ENCODE assay signal across 13 mouse cellular contexts in the genomic region with DNA sequence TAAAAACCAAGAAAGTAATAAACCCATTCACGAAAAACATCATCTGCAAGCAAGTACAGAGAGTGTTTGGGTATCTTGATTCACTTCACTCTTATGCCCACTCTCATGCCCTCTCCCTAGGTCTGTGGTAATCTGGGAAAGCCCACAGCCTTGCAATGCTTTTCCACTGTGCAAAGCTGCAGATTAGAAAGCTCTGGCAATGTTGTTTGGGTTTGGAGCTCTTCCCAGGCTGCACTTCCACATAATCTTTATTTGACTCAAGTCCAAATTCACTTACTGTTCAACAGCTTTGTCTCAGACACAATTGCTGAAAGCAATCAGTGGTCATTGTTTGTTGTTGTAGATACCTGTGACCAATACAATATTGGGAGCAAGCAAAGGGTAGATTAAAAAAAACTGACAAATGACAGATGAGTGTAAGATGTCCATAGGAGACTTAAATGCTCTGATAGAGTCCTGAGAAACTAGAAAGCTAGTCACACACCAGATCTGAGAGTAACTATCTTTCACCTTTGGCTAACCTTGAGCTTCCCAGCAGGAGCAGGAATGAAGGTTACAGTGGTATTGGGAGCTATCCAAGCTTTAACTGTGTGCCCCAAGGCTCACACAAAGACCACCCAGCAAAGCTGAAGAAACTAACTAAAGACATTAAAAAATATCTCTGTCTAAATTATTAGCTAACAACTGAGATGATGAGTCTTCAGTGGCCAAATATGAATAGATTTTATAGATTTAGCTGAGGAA.
DNase-seq lines count a peak whose midpoint lies in the region; ATAC-seq lines count a peak whose summit lies in the region.
"Had no signal": no experiment of that assay in that cellular context is flagged by ENCODE, and none has a peak within 500 bp of the region (broad histone marks: within the 10 kb centered on the region; RNA-seq: fewer than 3 reads in every experiment).

No protein-coding gene starts in this region.

- peak; percentile 66 for DNase-seq in forebrain, embryonic 14.5 days (ENCODE audit: low spot score)
- DNase-seq in layer of hippocampus, postnatal 14 days (ENCODE audit: low spot score in 2 of 2), result peak; percentile 8 to 18
- no peak for DNase-seq in layer of hippocampus, adult 9-11 months
- peak; percentile 5 for DNase-seq in testis, postnatal 14 days (ENCODE audit: low spot score)
- DNase-seq in testis, postnatal 10 days (ENCODE audit: low spot score), result no peak
- peak; percentile 27 to 35 for DNase-seq in heart, postnatal 36 days
- no peak for DNase-seq in neural tube, embryonic 10.5 days (ENCODE audit: extremely low spot score, low spot score)
- DNase-seq: kidney, postnatal 14 days; right cerebral cortex, adult 18-20 months had no signal

- ATAC-seq in forebrain, embryonic 14.5 days, result peak; percentile 15; the same call in 1 of the 2 replicates
- no peak for ATAC-seq in forebrain, embryonic 15.5 days (replicated peaks)

- H3K9me3 ChIP-seq in forebrain, embryonic 14.5 days (replicated peaks; ENCODE audit: control insufficient read depth, low read length), result no peaks in the 10 kb centered on the region
- H3K9me3 ChIP-seq in forebrain, embryonic 15.5 days, result no peaks in the 10 kb centered on the region
- H3K9me3 ChIP-seq: forebrain, embryonic 12.5 days; stomach, embryonic 15.5 days had no signal

- H3K9ac ChIP-seq in forebrain, embryonic 14.5 days (ENCODE audit: low read length), result no peak overlapping the region
- no peak overlapping the region for H3K9ac ChIP-seq in forebrain, embryonic 15.5 days (replicated peaks)
- H3K9ac ChIP-seq: forebrain, embryonic 12.5 days; stomach, embryonic 15.5 days had no signal

- H3K27me3 ChIP-seq in forebrain, embryonic 14.5 days (replicated peaks; ENCODE audit: control insufficient read depth, insufficient read depth, low read length), result no peaks in the 10 kb centered on the region
- no peaks in the 10 kb centered on the region for H3K27me3 ChIP-seq in forebrain, embryonic 15.5 days
- H3K27me3 ChIP-seq: forebrain, embryonic 12.5 days; megakaryocyte, embryonic 14.5 days; stomach, embryonic 15.5 days had no signal

- no peak overlapping the region for H3K27ac ChIP-seq in forebrain, embryonic 14.5 days (ENCODE audit: low read depth, low read length)
- H3K27ac ChIP-seq in forebrain, embryonic 15.5 days (replicated peaks), result no peak overlapping the region
- H3K27ac ChIP-seq: forebrain, embryonic 12.5 days; stomach, embryonic 15.5 days had no signal

- H3K36me3 ChIP-seq in forebrain, embryonic 14.5 days (ENCODE audit: control insufficient read depth, insufficient read depth, low read length), result no peaks in the 10 kb centered on the region
- no peaks in the 10 kb centered on the region for H3K36me3 ChIP-seq in forebrain, embryonic 15.5 days
- H3K36me3 ChIP-seq: forebrain, embryonic 12.5 days; stomach, embryonic 15.5 days had no signal

- H3K4me3 ChIP-seq in forebrain, embryonic 14.5 days (ENCODE audit: low read depth, low read length), result no peak overlapping the region
- H3K4me3 ChIP-seq in forebrain, embryonic 15.5 days, result no peak overlapping the region
- H3K4me3 ChIP-seq: forebrain, embryonic 12.5 days; megakaryocyte, embryonic 14.5 days; stomach, embryonic 15.5 days had no signal

- H3K4me2 ChIP-seq in forebrain, embryonic 14.5 days (ENCODE audit: low read length), result no peak overlapping the region
- no peak overlapping the region for H3K4me2 ChIP-seq in forebrain, embryonic 15.5 days (replicated peaks)
- H3K4me2 ChIP-seq: forebrain, embryonic 12.5 days; stomach, embryonic 15.5 days had no signal

- WGBS in forebrain, embryonic 14.5 days, result 96% methylated on average over 1 of the region's 1 CpGs
- 86% methylated on average over 1 of the region's 1 CpGs for WGBS in forebrain, embryonic 15.5 days

- no peaks in the 10 kb centered on the region; the same call in 1 of the 2 replicates for H3K4me1 ChIP-seq in forebrain, embryonic 14.5 days (ENCODE audit: control insufficient read depth, insufficient read depth, low read length)
- peaks cover 10% of the 10 kb centered on the region; the same call in 1 of the 2 replicates for H3K4me1 ChIP-seq in forebrain, embryonic 15.5 days
- H3K4me1 ChIP-seq: forebrain, embryonic 12.5 days; megakaryocyte, embryonic 14.5 days; stomach, embryonic 15.5 days had no signal

- intact Hi-C loops in heart, postnatal 36 days (cut with DNase I), result no loop called here

Comparison
In these comparisons a context has a peak if more than half of its experiments do, and no peak if none do; other contexts are left out.
1. DNase-seq: peak in forebrain, embryonic 14.5 days (single experiment), layer of hippocampus, postnatal 14 days (2 of 2), testis, postnatal 14 days (single experiment) and heart, postnatal 36 days (2 of 2); none in layer of hippocampus, adult 9-11 months (single experiment), testis, postnatal 10 days (single experiment) and neural tube, embryonic 10.5 days (single experiment).